Mouse (Mus musculus): Measurements from ENCODE around the gene Pcbp2. TPM values are rescaled to one million over a fixed set of nuclear protein-coding genes. Genes with fewer than 3 reads are reported as not detected.

The Pcbp2 gene
- polyA plus RNA-seq, 1 experiment from 2014 or later = 194 TPM

DNA sequence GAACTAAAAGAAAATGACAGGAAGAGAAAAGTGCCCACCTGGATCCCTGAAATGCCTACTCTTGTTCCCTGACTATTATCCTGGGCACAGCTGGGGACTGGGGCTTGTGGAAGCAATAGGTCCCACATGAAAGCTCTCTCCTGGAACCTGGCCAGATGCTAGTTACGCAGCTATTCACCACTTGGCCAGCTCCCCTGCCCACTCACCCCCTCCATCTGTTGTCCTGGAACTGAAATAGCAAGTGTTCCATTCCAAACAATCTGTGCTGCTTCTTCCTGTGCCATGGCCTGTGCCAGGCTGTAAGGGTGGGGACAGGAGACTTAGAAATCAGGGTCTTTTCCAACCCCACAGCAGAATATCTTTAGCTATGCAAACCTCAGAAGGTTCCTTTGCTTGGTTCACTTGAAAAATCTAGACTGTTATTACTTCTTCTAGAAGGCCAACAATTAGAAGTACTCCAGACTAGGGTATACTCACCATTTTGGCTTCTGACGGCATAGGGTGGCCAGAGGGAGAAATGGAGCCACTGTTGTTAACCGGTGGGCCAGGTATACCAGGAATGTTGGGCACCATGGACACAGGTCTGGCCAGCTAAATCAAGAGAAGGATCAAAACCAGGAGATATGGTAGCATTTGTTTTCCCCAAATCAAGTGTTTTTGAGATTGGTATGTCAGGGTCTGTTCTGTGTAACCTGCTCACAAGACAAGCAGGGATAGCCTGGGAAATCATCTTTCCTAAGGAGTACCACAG lies 76.5 kb downstream of the Pcbp2 start:
- Histone ChIP-seq H3K4me2 (ENCODE audit: low read length) (no peak overlapping the region), H3K4me3 (ENCODE audit: control insufficient read depth in 1 of 2, insufficient read depth in 1 of 2, low read depth in 1 of 2, low read length in 2 of 2) (no peak overlapping the region), H3K9ac (ENCODE audit: low read length) (no peak overlapping the region), H3K4me1 (ENCODE audit: control insufficient read depth in 2 of 2, insufficient read depth in 2 of 2, low read length in 2 of 2) (peaks cover 2 to 13% of the 10 kb centered on the region in 2 experiments; a peak in 2 of 4 replicates), H3K27ac (replicated peaks in 1 of 2; ENCODE audit: control insufficient read depth in 1 of 2, insufficient read depth in 1 of 2, low read depth in 2 of 2, low read length in 2 of 2) (peak overlapping the region; percentile 10 to 63; a peak in 3 of 4 replicates), H3K9me3 (ENCODE audit: control insufficient read depth, low read length) (0 out of 2 replicates have a peak, but pooled peaks cover 2% of the 10 kb centered on the region), H3K27me3 (ENCODE audit: control insufficient read depth, insufficient read depth, low read length) (no peaks in the 10 kb centered on the region), H3K36me3 (ENCODE audit: control insufficient read depth, insufficient read depth, low read length) (peaks cover 73% of the 10 kb centered on the region)
- 65% methylated on average over 3 of the region's 3 CpGs for WGBS
- peak; percentile 50; the same call in 1 of the 2 replicates for ATAC-seq (ENCODE audit: insufficient number of reproducible peaks, insufficient read depth, low FRiP score, low read depth)

DNA sequence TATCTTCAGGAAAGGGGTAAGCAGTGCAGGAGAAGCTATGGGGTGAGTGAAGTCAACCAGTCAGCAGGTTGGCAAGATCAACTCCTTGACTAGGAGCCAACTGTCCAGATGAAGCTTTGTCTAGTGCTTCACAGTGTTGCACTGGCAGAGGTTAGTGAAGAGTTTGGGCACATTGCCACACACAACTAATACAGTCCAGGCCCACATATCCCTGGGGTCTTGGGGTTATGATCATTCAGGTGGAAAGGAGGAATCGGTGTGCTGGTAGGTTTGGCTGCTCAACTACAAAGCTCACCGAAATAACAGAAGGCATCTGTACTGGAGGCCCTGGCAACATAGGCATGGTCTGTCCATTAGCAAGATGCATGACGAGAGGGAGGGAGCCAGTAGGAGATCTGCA lies 77.1 kb downstream of the Pcbp2 start:
- no peak overlapping the region for H3K4me2 ChIP-seq (ENCODE audit: low read length)

More for the DNA sequence above, 77.1 kb downstream of the Pcbp2 start:
- H3K4me3 ChIP-seq (ENCODE audit: control insufficient read depth in 1 of 2, insufficient read depth in 1 of 2, low read depth in 1 of 2, low read length in 2 of 2) = no peak overlapping the region
- H3K4me1 ChIP-seq (ENCODE audit: control insufficient read depth in 2 of 2, insufficient read depth in 2 of 2, low read length in 2 of 2) = peaks cover 2 to 13% of the 10 kb centered on the region in 2 experiments; a peak in 2 of 4 replicates
- 96% methylated on average over 3 of the region's 3 CpGs for WGBS
- no peaks in the 10 kb centered on the region for H3K27me3 ChIP-seq (ENCODE audit: control insufficient read depth, insufficient read depth, low read length)
- no peaks in the 10 kb centered on the region for H3K9me3 ChIP-seq (ENCODE audit: control insufficient read depth, low read length)
- peak overlapping the region in 1 of 2 experiments; percentile 63; a peak in 1 of 4 replicates for H3K27ac ChIP-seq (replicated peaks in 1 of 2; ENCODE audit: control insufficient read depth in 1 of 2, insufficient read depth in 1 of 2, low read depth in 2 of 2, low read length in 2 of 2)
- no peak for ATAC-seq (ENCODE audit: insufficient number of reproducible peaks, insufficient read depth, low FRiP score, low read depth)
- no peak overlapping the region for H3K9ac ChIP-seq (ENCODE audit: low read length)
- peaks cover 73% of the 10 kb centered on the region for H3K36me3 ChIP-seq (ENCODE audit: control insufficient read depth, insufficient read depth, low read length)

Other genes with a start within 250 kb of the Pcbp2 start
- gene Itgb7, start 238.6 kb upstream of the Pcbp2 start, polyA plus RNA-seq (2014; fragmentation: Nextera tagmentation; extraction: Ambion mirVana) = 0.65 and 1.4 TPM in 2 replicates
- gene Rarg, start 213.0 kb upstream of the Pcbp2 start, polyA plus RNA-seq (2014; fragmentation: Nextera tagmentation; extraction: Ambion mirVana) = 6.7 and 7.6 TPM in 2 replicates
- 0.15 TPM in 1 of 2 replicates, not detected in the other for gene Gm9918, start 200.0 kb upstream of the Pcbp2 start, polyA plus RNA-seq (2014; fragmentation: Nextera tagmentation; extraction: Ambion mirVana)
- gene Mfsd5, start 191.1 kb upstream of the Pcbp2 start, polyA plus RNA-seq (2014; fragmentation: Nextera tagmentation; extraction: Ambion mirVana) = 39.2 and 41.3 TPM in 2 replicates
- 13.5 and 16.2 TPM in 2 replicates for gene Espl1, start 174.3 kb upstream of the Pcbp2 start, polyA plus RNA-seq (2014; fragmentation: Nextera tagmentation; extraction: Ambion mirVana)
- gene Pfdn5, start 144.4 kb upstream of the Pcbp2 start, polyA plus RNA-seq (2014; fragmentation: Nextera tagmentation; extraction: Ambion mirVana) = 397 and 431 TPM in 2 replicates
- 59.9 and 72.7 TPM in 2 replicates for gene Myg1, start 138.8 kb upstream of the Pcbp2 start, polyA plus RNA-seq (2014; fragmentation: Nextera tagmentation; extraction: Ambion mirVana)
- gene Aaas, start 119.8 kb upstream of the Pcbp2 start, polyA plus RNA-seq (2014; fragmentation: Nextera tagmentation; extraction: Ambion mirVana) = 45.0 and 48.4 TPM in 2 replicates
- 0.22 TPM in 1 of 2 replicates, not detected in the other for gene Sp7, start 103.4 kb upstream of the Pcbp2 start, polyA plus RNA-seq (2014; fragmentation: Nextera tagmentation; extraction: Ambion mirVana)
- gene Sp1, start 64.4 kb upstream of the Pcbp2 start, polyA plus RNA-seq (2014; fragmentation: Nextera tagmentation; extraction: Ambion mirVana) = 8.0 and 8.2 TPM in 2 replicates
- 2.1 and 3.1 TPM in 2 replicates for gene Amhr2, start 25.2 kb upstream of the Pcbp2 start, polyA plus RNA-seq (2014; fragmentation: Nextera tagmentation; extraction: Ambion mirVana)
- gene Prr13, start 11.5 kb upstream of the Pcbp2 start, polyA plus RNA-seq (2014; fragmentation: Nextera tagmentation; extraction: Ambion mirVana) = 108 and 114 TPM in 2 replicates
- 4.2 TPM in 1 of 2 replicates, not detected in the other for gene Gm10337, start 33.2 kb downstream of the Pcbp2 start, polyA plus RNA-seq (2014; fragmentation: Nextera tagmentation; extraction: Ambion mirVana)
- gene Map3k12, start 46.5 kb downstream of the Pcbp2 start, polyA plus RNA-seq (2014; fragmentation: Nextera tagmentation; extraction: Ambion mirVana) = 10.4 and 10.7 TPM in 2 replicates
- 81.7 and 83.8 TPM in 2 replicates for gene Tarbp2, start 47.7 kb downstream of the Pcbp2 start, polyA plus RNA-seq (2014; fragmentation: Nextera tagmentation; extraction: Ambion mirVana)
- gene Npff, start 54.4 kb downstream of the Pcbp2 start, polyA plus RNA-seq (2014; fragmentation: Nextera tagmentation; extraction: Ambion mirVana) = 1.4 and 2.1 TPM in 2 replicates
- not detected in 2 replicates for gene Gm28047, start 154.5 kb downstream of the Pcbp2 start, polyA plus RNA-seq (2014; fragmentation: Nextera tagmentation; extraction: Ambion mirVana)
- gene Atf7, start 154.9 kb downstream of the Pcbp2 start, polyA plus RNA-seq (2014; fragmentation: Nextera tagmentation; extraction: Ambion mirVana) = 27.0 and 29.7 TPM in 2 replicates
- 98.6 and 118 TPM in 2 replicates for gene Atp5g2, start 201.8 kb downstream of the Pcbp2 start, polyA plus RNA-seq (2014; fragmentation: Nextera tagmentation; extraction: Ambion mirVana)